Mouse (Mus musculus) thymus, adult 2 months (tissue): ENCODE results near the gene Astn1.

Experiments used
- CTCF ChIP-seq: fragments of 200-500 bp; IDR thresholded peaks from 2 replicates; pipeline ENCODE4 v1.5.1; 2012; ENCODE audit warnings: mild to moderate bottlenecking, control low read depth, low read length, moderate library complexity, borderline replicate concordance; ENCODE audit not compliant: control insufficient read depth, poor library complexity, insufficient read depth; ENCODE audit errors: extremely low read depth
- POLR2A ChIP-seq: fragments of 200-500 bp; IDR thresholded peaks from 2 replicates; pipeline ENCODE4 v1.6.1; 2012; ENCODE audit warnings: mild to moderate bottlenecking, low read length, control low read depth, moderate library complexity; ENCODE audit not compliant: control insufficient read depth, poor library complexity, insufficient read depth; ENCODE audit errors: extremely low read depth

GRCm38 (mm10) chr1:158493289-158493688 is 131.2 kb downstream of the Astn1 start:
- TF ChIP-seq POLR2A (no peak), CTCF (no peak)
